Mouse (Mus musculus) B cell, adult 2 months (primary cell): ENCODE data around the gene C2cd5.
"Not testable (repeated sequence)": the region's sequence is repeated elsewhere in the genome, so short reads cannot be mapped to it uniquely, and the experiment has no call there.

Experiments used
- DNase-seq, 2 experiments: peaks; one replicate each; pipeline ENCODE4 v3.0.0; 2022

Gene C2cd5

GRCm38 (mm10) chr6:143012513-143013215 is 87.3 kb downstream of the C2cd5 start:
- DNase-seq = no peak

GRCm38 (mm10) chr6:143008865-143009264 is 91.1 kb downstream of the C2cd5 start:
- DNase-seq = no peak

- DNase-seq = not testable (repeated sequence)
Measured at GRCm38 (mm10) chr6:143005209-143005608, 94.7 kb downstream of the C2cd5 start.

- no peak for DNase-seq
Measured at GRCm38 (mm10) chr6:143004801-143005200, 95.1 kb downstream of the C2cd5 start.

- DNase-seq = no peak
Measured at GRCm38 (mm10) chr6:142998221-142998999, 101.5 kb downstream of the C2cd5 start.

GRCm38 (mm10) chr6:142996887-142997286 is 103.1 kb downstream of the C2cd5 start:
- no peak for DNase-seq

GRCm38 (mm10) chr6:142995567-142995966 is 104.4 kb downstream of the C2cd5 start:
- DNase-seq = no peak

GRCm38 (mm10) chr6:142994821-142995220 is 105.1 kb downstream of the C2cd5 start:
- no peak for DNase-seq

GRCm38 (mm10) chr6:142993705-142994698 is 105.9 kb downstream of the C2cd5 start:
- no peak for DNase-seq

GRCm38 (mm10) chr6:142992971-142993370 is 107.0 kb downstream of the C2cd5 start:
- DNase-seq = no peak

GRCm38 (mm10) chr6:142992099-142992498 is 107.8 kb downstream of the C2cd5 start:
- DNase-seq = peak in 1 of 2 experiments; percentile 2

- peak; percentile 47 to 49 for DNase-seq
Measured at GRCm38 (mm10) chr6:142991391-142992059, 108.4 kb downstream of the C2cd5 start.

GRCm38 (mm10) chr6:142990516-142990915 is 109.4 kb downstream of the C2cd5 start:
- DNase-seq = no peak

GRCm38 (mm10) chr6:142989495-142989894 is 110.4 kb downstream of the C2cd5 start:
- peak in 1 of 2 experiments; percentile 10 for DNase-seq

- DNase-seq = peak; percentile 82 to 84
Measured at GRCm38 (mm10) chr6:142988753-142989152, 111.2 kb downstream of the C2cd5 start.

- DNase-seq = no peak
Measured at GRCm38 (mm10) chr6:142988231-142988630, 111.7 kb downstream of the C2cd5 start.

GRCm38 (mm10) chr6:142987616-142988015 is 112.3 kb downstream of the C2cd5 start:
- no peak for DNase-seq

GRCm38 (mm10) chr6:142986706-142987105 is 113.2 kb downstream of the C2cd5 start:
- DNase-seq = not testable (repeated sequence)

GRCm38 (mm10) chr6:142985561-142986238 is 114.2 kb downstream of the C2cd5 start:
- not testable (repeated sequence) for DNase-seq

- DNase-seq = no peak
Measured at GRCm38 (mm10) chr6:142979665-142980660, 120.0 kb downstream of the C2cd5 start.
